Mouse (Mus musculus): ENCODE data around the gene Bard1. TPM values are rescaled to one million over a fixed set of nuclear protein-coding genes. Genes with fewer than 3 reads are reported as not detected.

Gene Bard1
- polyA plus RNA-seq, 1 experiment = 0.39 TPM

- TF ChIP-seq POLR2A (IDR thresholded peaks at IDR 0.05; ENCODE audit: low read depth, low read length) (no peak), CTCF (conservative IDR thresholded peaks at IDR 0.05; ENCODE audit: insufficient read depth, insufficient read length, low read depth, low read length) (no peak)
- no peaks in the 10 kb centered on the region for H3K27me3 ChIP-seq (replicated peaks; ENCODE audit: control insufficient read depth, insufficient read depth, low read length)
- H3K4me3 ChIP-seq (ENCODE audit: insufficient read depth, low read depth, low read length) = no peak overlapping the region
- H3K27ac ChIP-seq (ENCODE audit: insufficient read depth, low read depth, low read length) = no peak overlapping the region
- DNase-seq = no peak
- WGBS = 88% methylated on average over 6 of the region's 6 CpGs
- H3K4me1 ChIP-seq (ENCODE audit: control insufficient read depth, insufficient read depth, low read length) = no peaks in the 10 kb centered on the region
- no peaks in the 10 kb centered on the region for H3K36me3 ChIP-seq (ENCODE audit: control insufficient read depth, insufficient read depth, low read length)
Measured at GRCm38 (mm10) chr1:71005998-71006397, 96.9 kb downstream of the Bard1 start.

GRCm38 (mm10) chr1:71004177-71004576 is 98.8 kb downstream of the Bard1 start:
- no peak overlapping the region for H3K27ac ChIP-seq (ENCODE audit: insufficient read depth, low read depth, low read length)
- no peaks in the 10 kb centered on the region for H3K27me3 ChIP-seq (replicated peaks; ENCODE audit: control insufficient read depth, insufficient read depth, low read length)
- DNase-seq = no peak
- H3K4me3 ChIP-seq (ENCODE audit: insufficient read depth, low read depth, low read length) = no peak overlapping the region
- TF ChIP-seq CTCF (conservative IDR thresholded peaks at IDR 0.05; ENCODE audit: insufficient read depth, insufficient read length, low read depth, low read length) = no peak
- TF ChIP-seq POLR2A (IDR thresholded peaks at IDR 0.05; ENCODE audit: low read depth, low read length) = no peak
- H3K36me3 ChIP-seq (ENCODE audit: control insufficient read depth, insufficient read depth, low read length) = no peaks in the 10 kb centered on the region
- no peaks in the 10 kb centered on the region for H3K4me1 ChIP-seq (ENCODE audit: control insufficient read depth, insufficient read depth, low read length)
- 41% methylated on average over 1 of the region's 1 CpGs for WGBS

DNA sequence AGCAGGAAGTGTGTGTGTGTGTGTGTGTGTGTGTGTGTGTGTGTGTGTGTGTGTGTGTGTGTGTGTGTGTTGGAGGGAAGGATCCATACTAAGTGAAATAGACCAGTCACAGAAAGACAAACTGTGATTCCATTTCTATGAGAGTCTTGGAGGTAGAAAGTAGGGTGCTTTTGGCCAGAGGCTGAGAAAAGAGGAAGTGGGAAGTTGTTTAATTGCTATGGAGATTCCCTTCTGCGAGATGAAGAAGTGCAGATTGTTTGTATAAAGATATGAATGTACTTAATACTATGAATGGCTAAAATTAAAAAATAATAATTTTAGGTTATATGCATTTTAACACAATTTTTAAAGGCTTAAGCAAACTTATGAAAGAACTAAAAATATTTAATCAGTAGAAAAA is 99.2 kb downstream of the Bard1 start:
- Histone ChIP-seq H3K27ac (ENCODE audit: insufficient read depth, low read depth, low read length) (no peak overlapping the region), H3K4me1 (ENCODE audit: control insufficient read depth, insufficient read depth, low read length) (no peaks in the 10 kb centered on the region), H3K27me3 (replicated peaks; ENCODE audit: control insufficient read depth, insufficient read depth, low read length) (no peaks in the 10 kb centered on the region), H3K4me3 (ENCODE audit: insufficient read depth, low read depth, low read length) (no peak overlapping the region), H3K36me3 (ENCODE audit: control insufficient read depth, insufficient read depth, low read length) (no peaks in the 10 kb centered on the region)
- TF ChIP-seq CTCF (conservative IDR thresholded peaks at IDR 0.05; ENCODE audit: insufficient read depth, insufficient read length, low read depth, low read length) (no peak), POLR2A (IDR thresholded peaks at IDR 0.05; ENCODE audit: low read depth, low read length) (no peak)
- WGBS = 50% methylated on average over 1 of the region's 1 CpGs
- no peak for DNase-seq

DNA sequence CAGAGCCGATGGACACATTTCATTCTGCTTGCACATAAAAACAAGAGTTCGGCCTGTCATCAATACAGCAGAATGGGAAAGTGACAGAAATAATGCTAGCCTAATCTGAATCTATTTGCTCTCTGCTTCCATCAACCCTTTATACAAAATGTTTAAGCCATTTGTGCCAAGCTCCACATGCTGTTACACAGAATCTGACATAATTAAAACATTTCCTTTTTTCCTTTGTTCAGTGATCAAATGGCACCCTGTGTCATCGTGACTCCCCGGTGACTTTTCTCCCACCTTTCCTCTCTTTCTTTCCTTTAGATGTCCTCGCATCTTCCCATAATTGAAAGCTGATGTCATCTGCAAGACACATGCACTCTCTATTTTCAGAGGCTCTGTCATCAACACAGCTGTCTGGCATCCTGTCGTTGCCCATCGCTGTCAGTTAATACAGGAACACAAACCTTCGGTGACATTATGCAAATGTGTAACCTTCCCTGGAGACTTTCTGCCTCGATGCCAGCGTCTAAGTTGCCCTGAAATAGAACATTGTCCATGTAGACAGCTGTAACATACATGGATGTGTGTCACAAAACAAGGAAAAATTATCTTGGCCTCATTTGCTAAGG is 105.5 kb downstream of the Bard1 start:
- Histone ChIP-seq H3K36me3 (ENCODE audit: control insufficient read depth, insufficient read depth, low read length) (no peaks in the 10 kb centered on the region), H3K27ac (ENCODE audit: insufficient read depth, low read depth, low read length) (no peak overlapping the region), H3K27me3 (replicated peaks; ENCODE audit: control insufficient read depth, insufficient read depth, low read length) (no peaks in the 10 kb centered on the region), H3K4me1 (ENCODE audit: control insufficient read depth, insufficient read depth, low read length) (no peaks in the 10 kb centered on the region), H3K4me3 (ENCODE audit: insufficient read depth, low read depth, low read length) (no peak overlapping the region)
- 66% methylated on average over 10 of the region's 10 CpGs for WGBS
- no peak for TF ChIP-seq CTCF (conservative IDR thresholded peaks at IDR 0.05; ENCODE audit: insufficient read depth, insufficient read length, low read depth, low read length)
- no peak for TF ChIP-seq POLR2A (IDR thresholded peaks at IDR 0.05; ENCODE audit: low read depth, low read length)
- no peak for DNase-seq

- DNase-seq = no peak
Measured at GRCm38 (mm10) chr1:70996766-70997165, 106.2 kb downstream of the Bard1 start.

More at GRCm38 (mm10) chr1:70996766-70997165, 106.2 kb downstream of the Bard1 start:
- Histone ChIP-seq H3K4me3 (ENCODE audit: insufficient read depth, low read depth, low read length) (no peak overlapping the region), H3K4me1 (ENCODE audit: control insufficient read depth, insufficient read depth, low read length) (no peaks in the 10 kb centered on the region), H3K27ac (ENCODE audit: insufficient read depth, low read depth, low read length) (no peak overlapping the region), H3K27me3 (replicated peaks; ENCODE audit: control insufficient read depth, insufficient read depth, low read length) (no peaks in the 10 kb centered on the region), H3K36me3 (ENCODE audit: control insufficient read depth, insufficient read depth, low read length) (no peaks in the 10 kb centered on the region)
- TF ChIP-seq POLR2A (IDR thresholded peaks at IDR 0.05; ENCODE audit: low read depth, low read length) (no peak), CTCF (conservative IDR thresholded peaks at IDR 0.05; ENCODE audit: insufficient read depth, insufficient read length, low read depth, low read length) (no peak)
- 61% methylated on average over 3 of the region's 3 CpGs for WGBS

All from kidney, adult 2 months (tissue).